Mouse (Mus musculus): ENCODE results near the gene Kmt5c. TPM values are rescaled to one million over a fixed set of nuclear protein-coding genes. Genes with fewer than 3 reads are reported as not detected.

The Kmt5c gene
- polyA plus RNA-seq, 1 experiment from 2014 or later = 88.1 TPM

GRCm38 (mm10) chr7:4741151-4741550, 1.2 kb downstream of the Kmt5c start:
- Histone ChIP-seq H3K36me3 (ENCODE audit: control insufficient read depth, insufficient read depth, low read length) (no peaks in the 10 kb centered on the region), H3K4me3 (ENCODE audit: low read depth, low read length) (peak overlapping the region; percentile 76), H3K9ac (ENCODE audit: low read length) (peak overlapping the region; percentile 89), H3K9me3 (ENCODE audit: control insufficient read depth, low read length) (no peaks in the 10 kb centered on the region), H3K4me1 (replicated peaks; ENCODE audit: control insufficient read depth, insufficient read depth, low read length) (peaks cover 11% of the 10 kb centered on the region), H3K27ac (ENCODE audit: low read depth, low read length) (peak overlapping the region; percentile 86), H3K27me3 (ENCODE audit: control insufficient read depth, insufficient read depth, low read length) (no peaks in the 10 kb centered on the region), H3K4me2 (ENCODE audit: low read depth, low read length, severe bottlenecking) (peak overlapping the region; percentile 92)
- DNase-seq (ENCODE audit: low spot score) (peak; percentile 73), ATAC-seq (replicated peaks; ENCODE audit: low FRiP score) (no peak)
- WGBS = 1% methylated on average over 4 of the region's 4 CpGs

- H3K27ac ChIP-seq (ENCODE audit: low read depth, low read length) = no peak overlapping the region; the same call in 1 of the 2 replicates
- WGBS = 77% methylated on average over 21 of the region's 21 CpGs
- H3K4me2 ChIP-seq (ENCODE audit: low read depth, low read length, severe bottlenecking) = peak overlapping the region; percentile 92; the same call in 1 of the 2 replicates
- no peak overlapping the region; the same call in 1 of the 2 replicates for H3K4me3 ChIP-seq (ENCODE audit: low read depth, low read length)
- no peak for DNase-seq (ENCODE audit: low spot score)
- H3K4me1 ChIP-seq (replicated peaks; ENCODE audit: control insufficient read depth, insufficient read depth, low read length) = peaks cover 11% of the 10 kb centered on the region
- H3K27me3 ChIP-seq (ENCODE audit: control insufficient read depth, insufficient read depth, low read length) = no peaks in the 10 kb centered on the region
- H3K9ac ChIP-seq (ENCODE audit: low read length) = peak overlapping the region; percentile 89
- ATAC-seq (replicated peaks; ENCODE audit: low FRiP score) = no peak
- H3K9me3 ChIP-seq (ENCODE audit: control insufficient read depth, low read length) = no peaks in the 10 kb centered on the region
- H3K36me3 ChIP-seq (ENCODE audit: control insufficient read depth, insufficient read depth, low read length) = no peaks in the 10 kb centered on the region
These were observed 2.0 kb downstream of the Kmt5c start for GRCm38 (mm10) chr7:4741672-4742481.

DNA sequence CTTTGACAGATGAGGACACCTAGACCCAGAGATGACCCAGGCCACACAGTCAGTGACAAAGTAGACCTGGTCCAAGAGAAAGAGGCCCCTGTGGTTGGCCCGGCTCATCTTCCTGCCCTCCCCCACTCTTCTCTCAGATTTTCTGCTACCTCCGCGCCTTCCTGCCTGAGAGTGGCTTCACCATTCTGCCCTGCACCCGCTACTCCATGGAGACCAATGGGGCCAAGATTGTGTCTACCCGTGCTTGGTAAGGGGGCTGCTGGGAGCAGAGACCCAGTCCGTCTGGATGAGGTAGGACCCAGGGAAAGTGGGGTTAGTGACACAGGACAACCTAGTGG, 2.5 kb downstream of the Kmt5c start:
- peaks cover 11% of the 10 kb centered on the region for H3K4me1 ChIP-seq (replicated peaks; ENCODE audit: control insufficient read depth, insufficient read depth, low read length)
- H3K4me2 ChIP-seq (ENCODE audit: low read depth, low read length, severe bottlenecking) = no peak overlapping the region
- H3K9ac ChIP-seq (ENCODE audit: low read length) = no peak overlapping the region

DNA sequence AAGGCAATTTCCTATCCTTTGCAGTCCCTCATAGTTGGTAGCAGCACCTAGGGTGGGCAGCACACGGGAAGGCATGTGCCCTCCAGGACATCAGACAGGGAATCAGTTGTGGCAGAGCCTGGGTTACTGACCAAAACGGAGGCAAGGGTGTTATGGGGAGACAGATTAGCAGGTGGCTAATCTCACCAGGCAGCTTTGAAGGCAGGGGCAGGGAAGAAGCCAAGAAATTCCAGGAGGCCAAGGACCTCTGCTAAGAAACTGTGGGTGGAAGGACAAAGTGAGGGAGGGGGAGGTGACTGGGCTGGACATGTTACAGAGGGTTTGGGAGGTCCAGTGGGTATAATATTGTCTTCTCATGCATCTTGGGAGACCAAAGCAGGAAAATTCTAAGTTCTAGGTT, 3.4 kb downstream of the Kmt5c start:
- Histone ChIP-seq H3K4me1 (replicated peaks; ENCODE audit: control insufficient read depth, insufficient read depth, low read length) (peaks cover 11% of the 10 kb centered on the region), H3K9ac (ENCODE audit: low read length) (no peak overlapping the region), H3K4me3 (ENCODE audit: low read depth, low read length) (no peak overlapping the region), H3K9me3 (ENCODE audit: control insufficient read depth, low read length) (no peaks in the 10 kb centered on the region), H3K27ac (ENCODE audit: low read depth, low read length) (no peak overlapping the region), H3K27me3 (ENCODE audit: control insufficient read depth, insufficient read depth, low read length) (no peaks in the 10 kb centered on the region), H3K36me3 (ENCODE audit: control insufficient read depth, insufficient read depth, low read length) (no peaks in the 10 kb centered on the region), H3K4me2 (ENCODE audit: low read depth, low read length, severe bottlenecking) (no peak overlapping the region)
- 80% methylated on average over 2 of the region's 2 CpGs for WGBS
- ATAC-seq (replicated peaks; ENCODE audit: low FRiP score) (no peak), DNase-seq (ENCODE audit: low spot score) (no peak)

More for the DNA sequence above, 2.5 kb downstream of the Kmt5c start:
- Histone ChIP-seq H3K27ac (ENCODE audit: low read depth, low read length) (no peak overlapping the region), H3K4me3 (ENCODE audit: low read depth, low read length) (no peak overlapping the region), H3K27me3 (ENCODE audit: control insufficient read depth, insufficient read depth, low read length) (no peaks in the 10 kb centered on the region), H3K36me3 (ENCODE audit: control insufficient read depth, insufficient read depth, low read length) (no peaks in the 10 kb centered on the region), H3K9me3 (ENCODE audit: control insufficient read depth, low read length) (no peaks in the 10 kb centered on the region)
- ATAC-seq (replicated peaks; ENCODE audit: low FRiP score) (no peak), DNase-seq (ENCODE audit: low spot score) (no peak)
- 87% methylated on average over 6 of the region's 6 CpGs for WGBS

- H3K4me3 ChIP-seq (ENCODE audit: low read depth, low read length) = no peak overlapping the region
- no peak overlapping the region for H3K27ac ChIP-seq (ENCODE audit: low read depth, low read length)
- ATAC-seq (replicated peaks; ENCODE audit: low FRiP score) (no peak), DNase-seq (ENCODE audit: low spot score) (no peak)
- H3K4me2 ChIP-seq (ENCODE audit: low read depth, low read length, severe bottlenecking) = no peak overlapping the region
- H3K9me3 ChIP-seq (ENCODE audit: control insufficient read depth, low read length) = no peaks in the 10 kb centered on the region
- WGBS = 95% methylated on average over 6 of the region's 6 CpGs
- no peaks in the 10 kb centered on the region for H3K36me3 ChIP-seq (ENCODE audit: control insufficient read depth, insufficient read depth, low read length)
- peaks cover 7% of the 10 kb centered on the region for H3K4me1 ChIP-seq (replicated peaks; ENCODE audit: control insufficient read depth, insufficient read depth, low read length)
- H3K9ac ChIP-seq (ENCODE audit: low read length) = no peak overlapping the region
- H3K27me3 ChIP-seq (ENCODE audit: control insufficient read depth, insufficient read depth, low read length) = no peaks in the 10 kb centered on the region
These were observed 5.0 kb downstream of the Kmt5c start for GRCm38 (mm10) chr7:4744886-4745285.

DNA sequence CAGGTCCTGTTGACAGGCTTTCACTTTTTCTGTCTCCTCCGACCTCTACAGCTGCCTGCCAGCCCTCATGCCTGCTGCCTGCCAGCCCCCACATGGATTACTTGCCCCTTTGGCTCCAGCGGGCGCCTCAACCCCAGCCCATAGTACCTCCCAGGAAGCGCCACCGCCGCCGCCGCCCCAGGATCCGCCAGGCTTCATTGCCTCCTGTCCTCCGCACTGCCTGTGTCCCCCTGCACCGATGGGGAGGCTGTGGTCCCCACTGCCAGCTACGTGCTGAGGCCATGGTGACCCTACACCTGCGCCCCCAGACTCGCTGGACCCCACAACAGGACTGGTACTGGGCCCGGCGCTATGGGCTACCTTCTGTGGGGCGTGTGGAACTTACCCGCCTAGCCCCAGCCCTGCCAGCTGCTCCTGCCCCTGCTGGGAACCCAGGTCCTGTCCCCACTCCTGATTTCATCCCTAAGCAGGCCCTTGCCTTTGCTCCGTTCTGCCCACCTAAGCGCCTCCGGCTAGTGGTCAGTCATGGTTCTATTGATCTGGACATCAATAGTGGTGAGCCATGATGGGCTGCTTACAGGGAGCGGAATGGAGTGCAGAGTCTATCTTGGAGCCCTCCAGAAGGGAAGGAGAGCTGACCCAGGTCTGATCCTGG, 6.5 kb downstream of the Kmt5c start:
- H3K27me3 ChIP-seq (ENCODE audit: control insufficient read depth, insufficient read depth, low read length) = no peaks in the 10 kb centered on the region
- H3K27ac ChIP-seq (ENCODE audit: low read depth, low read length) = no peak overlapping the region
- 82% methylated on average over 22 of the region's 22 CpGs for WGBS
- H3K4me2 ChIP-seq (ENCODE audit: low read depth, low read length, severe bottlenecking) = no peak overlapping the region
- H3K4me3 ChIP-seq (ENCODE audit: low read depth, low read length) = no peak overlapping the region
- DNase-seq (ENCODE audit: low spot score) (no peak), ATAC-seq (replicated peaks; ENCODE audit: low FRiP score) (no peak)
- H3K4me1 ChIP-seq (replicated peaks; ENCODE audit: control insufficient read depth, insufficient read depth, low read length) = peaks cover 3% of the 10 kb centered on the region
- H3K36me3 ChIP-seq (ENCODE audit: control insufficient read depth, insufficient read depth, low read length) = no peaks in the 10 kb centered on the region
- no peaks in the 10 kb centered on the region for H3K9me3 ChIP-seq (ENCODE audit: control insufficient read depth, low read length)
- H3K9ac ChIP-seq (ENCODE audit: low read length) = no peak overlapping the region

- Histone ChIP-seq H3K4me1 (replicated peaks; ENCODE audit: control insufficient read depth, insufficient read depth, low read length) (peaks cover 7% of the 10 kb centered on the region), H3K27me3 (ENCODE audit: control insufficient read depth, insufficient read depth, low read length) (no peaks in the 10 kb centered on the region), H3K36me3 (ENCODE audit: control insufficient read depth, insufficient read depth, low read length) (no peaks in the 10 kb centered on the region), H3K9ac (ENCODE audit: low read length) (no peak overlapping the region), H3K4me3 (ENCODE audit: low read depth, low read length) (no peak overlapping the region), H3K27ac (ENCODE audit: low read depth, low read length) (0 out of 2 replicates have a peak overlapping the region, but pooled peaks have one; percentile 6), H3K4me2 (ENCODE audit: low read depth, low read length, severe bottlenecking) (no peak overlapping the region), H3K9me3 (ENCODE audit: control insufficient read depth, low read length) (no peaks in the 10 kb centered on the region)
- DNase-seq (ENCODE audit: low spot score) (no peak), ATAC-seq (replicated peaks; ENCODE audit: low FRiP score) (no peak)
- 76% methylated on average over 9 of the region's 9 CpGs for WGBS
These were observed 7.4 kb downstream of the Kmt5c start for GRCm38 (mm10) chr7:4747156-4747899.

DNA sequence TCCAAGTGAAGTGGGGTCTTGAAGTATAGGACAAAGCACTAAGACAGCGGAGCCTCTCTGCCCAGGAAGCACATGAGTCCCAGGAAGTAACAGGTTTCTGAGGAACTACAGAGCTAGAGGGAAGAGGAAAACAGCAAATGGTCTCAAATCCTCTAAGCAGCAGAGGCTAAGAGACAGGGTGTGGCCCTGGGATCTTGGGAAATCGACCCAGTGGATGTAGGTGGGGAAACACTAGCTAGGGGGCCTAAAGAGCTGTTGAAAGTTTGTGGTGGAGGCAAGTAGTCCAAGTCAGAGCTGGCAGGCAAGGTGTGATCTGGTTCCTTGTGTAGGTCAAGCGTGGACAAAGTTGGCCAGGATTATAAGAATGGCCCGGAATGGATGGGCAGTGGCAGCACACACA, 8.4 kb downstream of the Kmt5c start:
- Histone ChIP-seq H3K36me3 (ENCODE audit: control insufficient read depth, insufficient read depth, low read length) (no peaks in the 10 kb centered on the region), H3K9ac (ENCODE audit: low read length) (no peak overlapping the region), H3K27ac (ENCODE audit: low read depth, low read length) (no peak overlapping the region), H3K9me3 (ENCODE audit: control insufficient read depth, low read length) (no peaks in the 10 kb centered on the region), H3K4me3 (ENCODE audit: low read depth, low read length) (no peak overlapping the region), H3K4me2 (ENCODE audit: low read depth, low read length, severe bottlenecking) (no peak overlapping the region), H3K4me1 (replicated peaks; ENCODE audit: control insufficient read depth, insufficient read depth, low read length) (peaks cover 10% of the 10 kb centered on the region), H3K27me3 (ENCODE audit: control insufficient read depth, insufficient read depth, low read length) (no peaks in the 10 kb centered on the region)
- no peak for ATAC-seq (replicated peaks; ENCODE audit: low FRiP score)
- WGBS = 90% methylated on average over 4 of the region's 4 CpGs
- no peak for DNase-seq (ENCODE audit: low spot score)
